Mouse (Mus musculus): ENCODE measurements at regions not wholly inside any gene's neighbourhood (a gene's known extent, or its start where the extent isn't known, plus 50 kb on each side); places are given as distances from the start of the nearest gene placed in this dataset.

DNA sequence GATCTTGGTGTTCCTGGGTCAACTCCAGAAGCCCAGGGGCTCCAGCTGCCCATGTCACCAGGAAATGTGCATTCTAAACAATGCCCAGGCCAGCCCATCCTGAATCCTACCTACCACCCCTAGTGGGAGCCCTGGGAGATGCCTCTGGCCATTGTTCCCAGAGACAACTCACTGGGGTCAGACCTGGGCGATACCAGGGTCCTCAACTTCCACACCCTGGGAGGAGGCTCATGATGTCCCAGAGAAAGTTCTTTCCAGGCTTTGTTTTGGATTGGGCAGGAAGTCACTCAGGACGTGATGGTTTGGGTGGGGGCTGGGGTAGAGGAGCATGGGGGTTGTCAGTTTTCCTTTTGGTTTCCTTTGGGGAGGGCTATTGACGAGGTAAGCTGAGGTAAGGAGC lies 97.1 kb downstream of the Efnb1 start:
- TF ChIP-seq CTCF (IDR thresholded peaks at IDR 0.05; ENCODE audit: control insufficient read depth, insufficient read depth, insufficient read length) (no peak), CEBPB (IDR thresholded peaks at IDR 0.05; ENCODE audit: low read depth) (no peak)
